Mouse (Mus musculus) adrenal gland, postnatal 14 days (tissue): ENCODE measurements around the gene Gm5478. TPM values are rescaled to one million over a fixed set of nuclear protein-coding genes. Genes with fewer than 3 reads are reported as not detected.
"Not testable (repeated sequence)": the region's sequence is repeated elsewhere in the genome, so short reads cannot be mapped to it uniquely, and the experiment has no call there.

ENCODE experiments used
- DNase-seq: peaks from one replicate; pipeline ENCODE4 v3.0.0; 2021; ENCODE audit warnings: mixed read lengths
- long read RNA-seq, 2 experiments: library from polyadenylated mRNA; stranded (forward); transcript quantifications; one replicate each; pipeline ENCODE4 v2.0.0; 2021
- microRNA-seq, 2 experiments: library from miRNA; unstranded; fragments of <30 nt; microRNA quantifications; one replicate each; pipeline ENCODE4 v1.2.0; 2021
- total RNA-seq: library from RNA; stranded (reverse); gene quantifications from 2 replicates; pipeline ENCODE4 v1.2.3, GENCODE M21; 2021

Gene Gm5478
- not detected in 2 replicates for total RNA-seq
- long read RNA-seq, experiment 1, result 0 reads
- long read RNA-seq, experiment 2, result 0 reads

DNA sequence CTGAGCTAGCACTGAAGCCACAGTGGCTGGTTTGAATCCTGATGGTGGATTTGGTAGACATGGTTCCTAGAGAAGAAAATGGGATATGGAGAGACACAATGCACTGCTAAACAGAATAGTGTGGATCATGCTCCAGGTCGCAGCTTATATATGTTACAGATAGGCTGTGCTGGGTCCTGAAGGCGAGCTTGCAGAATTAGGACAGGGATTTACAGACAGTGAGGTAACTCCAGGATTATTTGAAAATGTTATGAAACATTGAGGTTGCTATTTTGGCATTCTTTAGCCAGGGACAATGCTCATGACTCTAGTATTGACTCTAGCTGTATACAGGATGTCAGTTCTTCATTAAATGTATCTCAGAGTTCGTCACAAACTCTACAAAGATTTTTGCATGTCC lies at the start of gene Gm5478:
Gm5478 (minus strand) TSS at position 101 of the 400 bp plus-strand sequence.
- DNase-seq, result no peak

GRCm38 (mm10) chr15:101694207-101694606 lies 47.0 kb upstream of the Gm5478 start, which contains the start of gene Krt6a:
Gene Krt6a, minus strand, starts transcription at chr15:101694307.
- no peak for DNase-seq

- DNase-seq, result not testable (repeated sequence)
These were observed 43.3 kb upstream of the Gm5478 start for GRCm38 (mm10) chr15:101690460-101690859.

DNA sequence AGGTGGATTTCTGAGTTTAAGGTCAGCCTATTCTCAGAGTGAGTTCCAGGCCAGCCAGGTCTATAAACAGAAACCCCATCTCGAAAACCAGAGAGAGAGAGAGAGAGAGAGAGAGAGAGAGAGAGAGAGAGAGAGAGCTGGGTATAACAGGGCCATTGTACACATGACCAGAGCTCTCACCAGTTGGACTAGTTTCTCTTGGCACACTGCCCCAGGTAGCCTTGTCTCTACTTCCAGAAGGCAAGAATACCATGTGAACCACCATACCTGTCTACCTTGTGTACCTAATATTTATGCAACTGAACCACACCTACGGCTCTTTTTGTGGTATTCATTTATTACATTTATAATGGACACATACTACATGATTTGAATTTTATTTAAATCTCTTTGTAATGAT lies 41.0 kb upstream of the Gm5478 start:
- no peak for DNase-seq

DNA sequence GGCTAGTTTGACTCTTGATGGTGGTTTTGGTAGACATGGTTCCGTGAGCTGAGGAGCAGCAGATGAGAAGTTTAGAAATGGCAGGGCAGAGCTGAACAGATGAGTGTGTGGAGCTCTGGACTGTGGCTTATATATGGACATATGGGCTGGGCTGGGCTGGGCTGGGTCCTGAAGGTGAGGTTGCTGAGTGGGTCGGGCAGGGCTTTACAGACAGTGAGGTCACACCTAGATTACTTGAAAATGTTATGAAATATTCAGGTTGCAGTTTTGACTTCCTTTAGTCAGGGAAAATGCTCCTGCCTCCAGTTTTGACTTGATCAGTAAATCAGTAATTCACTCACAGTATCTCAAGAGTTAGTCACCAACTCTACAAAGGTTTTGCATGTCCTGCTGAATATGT lies 33.0 kb upstream of the Gm5478 start, which contains the start of gene Krt6b:
Krt6b (minus strand) TSS at position 101 of the 400 bp plus-strand sequence.
- DNase-seq, result no peak

DNA sequence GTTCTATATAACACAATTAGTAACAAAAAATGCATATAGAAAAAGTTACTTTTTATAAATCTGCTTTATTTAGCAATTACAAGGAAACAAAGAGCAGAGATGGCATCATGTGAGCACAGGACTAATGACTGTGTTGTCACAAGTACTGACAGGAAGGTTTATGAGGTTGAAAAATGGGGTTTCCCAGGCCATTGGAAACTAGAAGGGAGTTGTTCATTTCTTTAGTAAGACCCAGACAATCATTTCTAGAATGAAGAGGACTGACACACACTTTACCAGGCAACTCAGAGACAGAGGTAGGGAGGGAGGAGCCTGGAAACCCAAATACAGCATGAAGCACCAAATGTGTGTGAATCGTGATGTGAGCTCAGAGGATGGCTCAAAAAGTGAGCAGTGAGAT lies 28.8 kb upstream of the Gm5478 start:
- no peak for DNase-seq

DNA sequence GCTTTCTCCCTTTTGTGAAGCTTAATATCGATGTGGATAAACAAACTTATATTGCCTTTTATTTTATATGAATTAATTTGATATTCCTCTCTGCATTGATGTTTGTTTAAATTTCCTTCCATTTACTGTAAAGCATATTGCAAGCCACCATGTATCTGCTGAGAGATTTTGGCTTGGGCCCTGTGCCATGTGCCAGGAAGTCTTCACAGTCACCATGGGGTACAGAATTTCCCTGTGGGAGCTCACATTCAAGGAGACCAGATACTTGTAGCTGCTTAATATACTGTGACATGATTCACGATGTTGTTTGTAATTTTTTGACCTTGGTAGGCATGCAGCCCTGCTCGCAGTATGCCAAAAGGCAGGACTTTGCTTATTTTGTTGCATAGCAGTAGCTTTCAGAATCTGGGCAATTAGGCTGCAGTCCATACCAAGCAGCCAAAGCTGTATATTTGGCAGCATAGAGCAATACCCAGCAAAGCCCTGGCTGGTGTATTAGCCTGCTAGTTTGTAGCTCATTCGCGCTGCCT lies 5.6 kb upstream of the Gm5478 start:
- DNase-seq, result no peak

DNA sequence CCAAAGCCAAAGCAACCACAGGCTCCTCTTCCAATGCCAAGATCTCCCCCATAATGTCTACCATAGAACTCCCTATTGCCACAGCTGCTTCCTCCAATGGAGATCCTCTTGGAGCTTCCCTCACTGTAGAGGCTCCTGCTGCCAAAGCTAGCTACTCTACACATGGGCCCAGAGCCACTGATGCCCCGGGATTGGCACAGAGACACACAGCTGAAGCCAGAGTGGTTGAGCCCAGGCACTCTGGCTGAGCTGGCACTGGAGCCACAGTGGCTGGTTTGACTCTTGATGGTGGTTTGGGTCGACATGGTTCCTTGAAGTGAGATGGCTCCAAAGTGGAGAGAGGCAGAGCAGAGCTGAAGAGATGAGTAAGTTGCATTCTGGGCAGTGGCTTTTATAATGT lies 19.3 kb downstream of the Gm5478 start, which contains the start of gene Gm5414:
Gm5414 (minus strand) TSS at position 305 of the 400 bp plus-strand sequence.
- DNase-seq, result no peak

- DNase-seq, result no peak
These were observed 48.1 kb downstream of the Gm5478 start for GRCm38 (mm10) chr15:101599123-101599522.

Small RNA genes within 50 kb of the gene (microRNA-seq; reads per million reads assigned to microRNA genes)
- gene Gm44342, result 0 reads per million in 2 experiments
- gene Gm44383, result 0 reads per million in 2 experiments
- gene Gm44479, result 0 reads per million in 2 experiments

Other genes with a start within 250 kb of the Gm5478 start
- gene Krt7, start 236.3 kb downstream of the Gm5478 start, total RNA-seq, result 1.4 and 2.3 TPM in 2 replicates
- not detected in 2 replicates for gene Krt87, start 208.6 kb downstream of the Gm5478 start, total RNA-seq
- gene Krt88, start 199.6 kb downstream of the Gm5478 start, total RNA-seq, result not detected in 2 replicates
- gene Krt81, start 183.6 kb downstream of the Gm5478 start, total RNA-seq, result not detected in 2 replicates
- not detected in 2 replicates for gene Krt86, start 173.9 kb downstream of the Gm5478 start, total RNA-seq
- not detected in 2 replicates for gene Krt83, start 155.9 kb downstream of the Gm5478 start, total RNA-seq
- not detected in 2 replicates for gene Gm49425, start 130.1 kb downstream of the Gm5478 start, total RNA-seq
- gene Krt84, start 114.6 kb downstream of the Gm5478 start, total RNA-seq, result not detected in 2 replicates
- gene Krt82, start 96.7 kb downstream of the Gm5478 start, total RNA-seq, result not detected in 2 replicates
- gene Krt90, start 84.4 kb downstream of the Gm5478 start, total RNA-seq, result not detected in 2 replicates
- not detected in 2 replicates for gene Krt75, start 73.5 kb downstream of the Gm5478 start, total RNA-seq
- gene Gm5414, start 19.2 kb downstream of the Gm5478 start, total RNA-seq, result not detected in 2 replicates
- not detected in 2 replicates for gene Krt6b, start 32.9 kb upstream of the Gm5478 start, total RNA-seq
- not detected in 2 replicates for gene Krt6a, start 46.9 kb upstream of the Gm5478 start, total RNA-seq
- not detected in 2 replicates for gene Krt5, start 65.5 kb upstream of the Gm5478 start, total RNA-seq
- not detected in 2 replicates for gene Krt71, start 95.7 kb upstream of the Gm5478 start, total RNA-seq
- gene Krt72, start 139.1 kb upstream of the Gm5478 start, total RNA-seq, result not detected in 2 replicates
- not detected in 2 replicates for gene Krt73, start 155.0 kb upstream of the Gm5478 start, total RNA-seq
- gene Krt2, start 170.8 kb upstream of the Gm5478 start, total RNA-seq, result not detected in 2 replicates
- 0.23 and 0.44 TPM in 2 replicates for gene Krt1, start 203.4 kb upstream of the Gm5478 start, total RNA-seq
- gene Krt77, start 222.3 kb upstream of the Gm5478 start, total RNA-seq, result not detected in 2 replicates
- gene Krt76, start 245.5 kb upstream of the Gm5478 start, total RNA-seq, result not detected in 2 replicates